Mouse (Mus musculus) layer of hippocampus, adult 2 months (tissue): ENCODE results near the gene Dcaf17. TPM values are rescaled to one million over a fixed set of nuclear protein-coding genes. Genes with fewer than 3 reads are reported as not detected.

Source experiments
- DNase-seq, 2 experiments: peaks; one replicate each; pipeline ENCODE4 v3.0.0; 2022; ENCODE audit warnings: low spot score in 2 of 2
- H3K27ac ChIP-seq: fragments of 200-600 bp; 2 replicates; pipeline ENCODE4 v1.8.1; 2022
- H3K4me3 ChIP-seq: fragments of 200-600 bp; 2 replicates; pipeline ENCODE4 v1.8.1; 2022; ENCODE audit warnings: mild to moderate bottlenecking
- CTCF ChIP-seq: fragments of 200-600 bp; conservative IDR thresholded peaks from 2 replicates; pipeline ENCODE4 v1.8.1; 2022; ENCODE audit warnings: antibody characterized with exemption, mild to moderate bottlenecking, moderate library complexity
- total RNA-seq, 2 experiments: library from RNA; stranded (reverse); gene quantifications; 2 replicates each; pipeline ENCODE4 v1.2.3; 2021

Gene Dcaf17
- total RNA-seq, 2 experiments from 2014 or later = 13.3 TPM

DNA sequence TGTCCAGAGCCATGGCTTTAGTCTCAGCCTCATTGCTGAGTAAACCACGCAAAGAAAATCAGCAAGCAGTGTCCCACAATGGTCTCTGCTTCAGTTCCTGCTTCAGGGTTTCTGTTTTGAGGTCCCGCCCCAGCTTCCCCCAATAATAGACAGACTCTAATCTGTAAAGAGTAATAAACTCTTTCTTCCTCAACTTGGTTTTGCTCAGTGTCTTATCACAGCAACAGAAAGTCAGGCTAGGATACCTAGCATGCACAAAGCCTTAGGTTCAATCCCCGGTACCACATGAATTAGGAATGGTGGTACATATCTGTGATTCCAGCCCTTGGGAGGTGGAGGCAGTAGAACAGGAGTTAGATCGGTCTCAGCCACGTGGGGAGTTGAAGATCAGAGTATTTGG lies 79.7 kb downstream of the Dcaf17 start:
- Histone ChIP-seq H3K27ac (no peak overlapping the region), H3K4me3 (no peak overlapping the region)
- DNase-seq = no peak
- no peak for TF ChIP-seq CTCF

DNA sequence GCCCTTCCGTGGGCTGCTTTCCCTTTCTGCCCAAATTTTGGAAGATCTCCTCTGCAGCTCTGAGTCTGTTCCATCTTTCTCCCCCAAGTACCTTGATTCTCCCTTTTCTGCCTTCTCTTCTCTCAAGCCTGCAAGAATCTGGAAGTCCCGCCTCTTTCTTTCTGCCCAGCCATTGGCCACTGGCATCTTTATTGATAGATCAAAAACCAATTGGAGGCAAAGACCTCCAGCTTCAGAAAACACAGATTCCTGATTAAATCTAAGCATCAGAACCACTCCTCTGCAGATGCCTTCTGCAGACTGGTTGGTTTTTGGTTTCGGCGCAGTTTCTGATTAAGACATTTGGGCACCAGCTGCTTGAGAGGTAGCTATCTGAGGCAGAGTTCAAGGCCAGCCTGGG lies 85.5 kb downstream of the Dcaf17 start:
- no peak overlapping the region for H3K27ac ChIP-seq
- no peak for TF ChIP-seq CTCF
- no peak for DNase-seq
- no peak overlapping the region for H3K4me3 ChIP-seq

DNA sequence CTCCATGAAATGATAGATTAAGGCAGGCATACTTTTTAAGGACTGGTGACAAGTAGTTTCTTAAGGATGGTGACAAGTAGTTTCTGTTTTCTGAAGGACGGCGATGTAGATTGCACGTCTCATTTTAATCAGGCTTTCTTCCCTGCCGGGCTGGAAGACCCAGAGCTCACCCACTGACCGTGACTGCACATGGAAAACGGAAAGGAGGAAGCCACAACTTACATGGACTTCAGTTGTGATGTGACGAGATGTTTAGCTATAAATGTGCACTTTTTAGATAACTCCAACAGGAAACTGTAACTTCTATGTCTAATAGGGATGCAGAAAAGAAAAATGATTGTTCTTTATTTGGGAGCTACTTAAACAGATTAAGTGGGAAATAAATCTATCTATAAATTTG lies 87.3 kb downstream of the Dcaf17 start:
- Histone ChIP-seq H3K4me3 (no peak overlapping the region), H3K27ac (no peak overlapping the region)
- DNase-seq = no peak
- TF ChIP-seq CTCF = no peak

DNA sequence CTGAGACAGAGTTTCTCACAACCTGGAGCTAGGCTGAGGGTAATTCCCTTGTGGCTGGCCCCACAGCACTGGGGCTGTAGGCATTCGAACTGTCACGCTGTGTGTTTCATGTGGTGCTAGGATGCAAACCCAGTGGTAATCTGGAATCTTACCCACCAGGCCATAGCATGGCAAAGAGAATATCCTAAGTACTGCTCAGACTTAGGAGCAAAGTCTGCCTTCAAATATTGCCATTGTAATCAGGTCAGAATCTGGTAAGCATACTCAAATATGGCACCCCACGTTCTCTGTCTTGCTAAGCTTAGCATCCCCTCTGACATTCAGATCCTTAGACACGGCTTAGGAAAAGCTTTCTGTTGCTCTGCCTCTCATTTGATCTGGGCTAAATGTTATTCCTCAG lies 90.7 kb downstream of the Dcaf17 start:
- TF ChIP-seq CTCF = no peak
- no peak overlapping the region for H3K27ac ChIP-seq
- H3K4me3 ChIP-seq = no peak overlapping the region
- no peak for DNase-seq

DNA sequence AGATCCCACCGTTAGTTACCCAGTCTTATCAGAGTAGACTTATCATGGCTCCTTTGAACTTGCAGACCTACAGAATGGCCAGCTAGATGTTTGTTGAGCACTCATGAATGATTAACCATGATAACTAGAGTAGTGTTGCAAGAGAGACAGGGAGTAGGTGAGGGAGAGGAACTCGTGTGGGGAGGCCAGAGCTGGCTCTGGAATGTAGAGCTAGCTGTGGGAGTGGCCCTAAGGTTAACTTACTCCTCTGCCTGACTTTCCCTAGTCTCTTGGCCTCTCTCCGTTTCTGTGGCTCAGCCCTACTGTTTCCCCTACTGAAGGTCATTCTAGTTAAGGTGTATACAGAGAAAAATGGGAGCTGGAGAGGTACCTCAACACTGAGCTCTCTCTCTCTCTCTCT lies 91.1 kb downstream of the Dcaf17 start:
- H3K4me3 ChIP-seq = no peak overlapping the region
- H3K27ac ChIP-seq = no peak overlapping the region
- no peak for TF ChIP-seq CTCF
- DNase-seq = no peak

DNA sequence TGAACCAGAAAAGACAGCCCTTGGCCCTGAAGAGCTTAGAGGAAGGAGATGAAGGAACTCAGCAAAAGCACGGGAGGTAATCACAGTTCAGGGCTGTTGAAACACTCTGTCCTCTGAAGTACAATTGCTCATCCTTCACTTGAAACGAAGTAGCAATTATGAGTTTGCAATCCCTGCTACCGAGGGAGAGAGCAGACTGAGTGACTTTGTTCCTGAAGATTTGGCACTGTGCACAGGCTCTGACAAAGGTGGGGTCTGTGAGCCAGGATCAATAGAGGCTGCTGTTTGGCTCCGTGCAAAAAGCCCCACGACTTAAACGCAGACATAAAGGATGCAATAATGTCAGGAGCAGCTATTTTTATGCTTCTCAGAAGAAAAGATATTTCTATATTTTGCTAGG lies 92.7 kb downstream of the Dcaf17 start:
- no peak overlapping the region for H3K27ac ChIP-seq
- TF ChIP-seq CTCF = no peak
- no peak for DNase-seq
- H3K4me3 ChIP-seq = no peak overlapping the region

Other genes starting within 250 kb of the Dcaf17 start
- 10 to 100 TPM; 74.0 to 83.3 TPM for gene Tlk1, start 229.6 kb upstream of the Dcaf17 start, total RNA-seq
- gene Mettl8, start 255 bp downstream of the Dcaf17 start, total RNA-seq = 10 to 100 TPM; 15.7 to 16.6 TPM
- 1 to 10 TPM; 2.7 to 3.2 TPM for gene Cybrd1, start 62.6 kb downstream of the Dcaf17 start, total RNA-seq
- gene Dync1i2, start 156.4 kb downstream of the Dcaf17 start, total RNA-seq = 100 to 1,000 TPM; 135 to 142 TPM